Mouse (Mus musculus) testis, adult 2 months (tissue): ENCODE measurements at regions not wholly inside any gene's neighbourhood (a gene's known extent, or its start where the extent isn't known, plus 50 kb on each side); places are given as distances from the start of the nearest gene placed in this dataset.
"Not testable (repeated sequence)": the region's sequence is repeated elsewhere in the genome, so short reads cannot be mapped to it uniquely, and the experiment has no call there.

Experiments
- H3K27ac ChIP-seq: fragments of 200-500 bp; 2 replicates; pipeline ENCODE4 v1.5.1; 2012; ENCODE audit warnings: low read depth, low read length; ENCODE audit not compliant: control insufficient read depth, insufficient read depth
- H3K27me3 ChIP-seq: fragments of 200-500 bp; 2 replicates; pipeline ENCODE4 v1.6.1; 2012; ENCODE audit warnings: mild to moderate bottlenecking, low read length, moderate library complexity; ENCODE audit not compliant: control insufficient read depth, insufficient read depth
- H3K36me3 ChIP-seq: fragments of 200-500 bp; 2 replicates; pipeline ENCODE4 v1.6.1; 2012; ENCODE audit warnings: mild to moderate bottlenecking, low read length; ENCODE audit not compliant: control insufficient read depth, insufficient read depth
- H3K4me1 ChIP-seq: fragments of 200-500 bp; 2 replicates; pipeline ENCODE4 v1.6.1; 2012; ENCODE audit warnings: low read length; ENCODE audit not compliant: control insufficient read depth, insufficient read depth
- H3K4me3 ChIP-seq: fragments of 200-500 bp; 2 replicates; pipeline ENCODE4 v1.5.1; 2012; ENCODE audit warnings: low read depth, mild to moderate bottlenecking, low read length, moderate library complexity, mixed read lengths; ENCODE audit not compliant: control insufficient read depth
- CTCF ChIP-seq: fragments of 200-500 bp; IDR thresholded peaks from 2 replicates; pipeline ENCODE4 v1.5.1; 2012; ENCODE audit warnings: low read depth, mild to moderate bottlenecking, inconsistent platforms, low read length, moderate library complexity; ENCODE audit not compliant: control insufficient read depth, insufficient read depth, insufficient replicate concordance
- POLR2A ChIP-seq: fragments of 200-500 bp; IDR thresholded peaks from 2 replicates; pipeline ENCODE4 v1.6.1; 2012; ENCODE audit warnings: low read depth, mild to moderate bottlenecking, inconsistent platforms, low read length, moderate library complexity; ENCODE audit not compliant: control insufficient read depth

- TF ChIP-seq CTCF = no peak
- Histone ChIP-seq H3K27ac (no peak overlapping the region), H3K27me3 (no peaks in the 10 kb centered on the region), H3K36me3 (no peaks in the 10 kb centered on the region), H3K4me3 (no peak overlapping the region), H3K4me1 (no peaks in the 10 kb centered on the region)
Observed at GRCm38 (mm10) chr12:113974271-113974670, 430.6 kb downstream of the Adam6a start.

GRCm38 (mm10) chr12:113981613-113982012 lies 437.9 kb downstream of the Adam6a start:
- H3K4me3 ChIP-seq, H3K27me3 ChIP-seq, H3K4me1 ChIP-seq, H3K36me3 ChIP-seq, H3K27ac ChIP-seq: not testable (repeated sequence)
- peak; percentile 77; the same call in 1 of the 2 replicates for TF ChIP-seq CTCF

GRCm38 (mm10) chr12:113987233-113987990 lies 443.7 kb downstream of the Adam6a start:
- H3K36me3 ChIP-seq = no peaks in the 10 kb centered on the region
- H3K4me3 ChIP-seq = no peak overlapping the region
- no peak for TF ChIP-seq POLR2A
- TF ChIP-seq CTCF = no peak
- H3K4me1 ChIP-seq = no peaks in the 10 kb centered on the region
- no peaks in the 10 kb centered on the region for H3K27me3 ChIP-seq
- no peak overlapping the region for H3K27ac ChIP-seq

- H3K4me3 ChIP-seq = no peak overlapping the region
- H3K27ac ChIP-seq = no peak overlapping the region
- no peaks in the 10 kb centered on the region for H3K27me3 ChIP-seq
- TF ChIP-seq CTCF = no peak
- no peak for TF ChIP-seq POLR2A
- H3K36me3 ChIP-seq = no peaks in the 10 kb centered on the region
- no peaks in the 10 kb centered on the region for H3K4me1 ChIP-seq
Observed at GRCm38 (mm10) chr12:113992425-113992824, 448.7 kb downstream of the Adam6a start.

GRCm38 (mm10) chr12:113994284-113994683 lies 450.6 kb downstream of the Adam6a start:
- not testable (repeated sequence) for H3K27me3 ChIP-seq, H3K4me1 ChIP-seq, H3K4me3 ChIP-seq, H3K36me3 ChIP-seq, H3K27ac ChIP-seq

- not testable (repeated sequence) for H3K4me1 ChIP-seq, H3K27ac ChIP-seq, H3K27me3 ChIP-seq, H3K36me3 ChIP-seq, H3K4me3 ChIP-seq
Observed at GRCm38 (mm10) chr12:114008491-114008890, 464.8 kb downstream of the Adam6a start.

GRCm38 (mm10) chr12:114009391-114009790 lies 465.7 kb downstream of the Adam6a start:
- Histone ChIP-seq H3K36me3 (no peaks in the 10 kb centered on the region), H3K4me1 (no peaks in the 10 kb centered on the region), H3K27ac (no peak overlapping the region), H3K27me3 (no peaks in the 10 kb centered on the region), H3K4me3 (no peak overlapping the region)
- no peak for TF ChIP-seq CTCF
- no peak for TF ChIP-seq POLR2A

GRCm38 (mm10) chr12:114012860-114013259 lies 469.2 kb downstream of the Adam6a start:
- not testable (repeated sequence) for H3K27me3 ChIP-seq

GRCm38 (mm10) chr12:114037011-114037410 lies 493.3 kb downstream of the Adam6a start:
- H3K4me1 ChIP-seq, H3K4me3 ChIP-seq, H3K36me3 ChIP-seq, H3K27ac ChIP-seq, H3K27me3 ChIP-seq: not testable (repeated sequence)

More at GRCm38 (mm10) chr12:114012860-114013259, 469.2 kb downstream of the Adam6a start:
- not testable (repeated sequence) for H3K4me1 ChIP-seq, H3K27ac ChIP-seq, H3K4me3 ChIP-seq, H3K36me3 ChIP-seq
